Mouse (Mus musculus): Measurements from ENCODE around the gene Mnat1. TPM values are rescaled to one million over a fixed set of nuclear protein-coding genes. Genes with fewer than 3 reads are reported as not detected.
"Not testable (repeated sequence)": the region's sequence is repeated elsewhere in the genome, so short reads cannot be mapped to it uniquely, and the experiment has no call there.

The Mnat1 gene
- 10 to 100 TPM; 18.0 to 20.7 TPM for total RNA-seq (2021)

GRCm38 (mm10) chr12:73123093-73124041 lies at the start of gene Mnat1:
TSS of gene Mnat1 (plus strand) at chr12:73123717.
- DNase-seq (ENCODE audit: low spot score in 2 of 2): peak; percentile 77 to 80
- intact Hi-C loops (cut with DNase I): no loop called here

GRCm38 (mm10) chr12:73081828-73082227 lies 41.7 kb upstream of the Mnat1 start:
- DNase-seq (ENCODE audit: low spot score in 2 of 2); intact Hi-C loops (cut with DNase I): not testable (repeated sequence)

GRCm38 (mm10) chr12:73083773-73084172 lies 39.7 kb upstream of the Mnat1 start:
- intact Hi-C loops (cut with DNase I): no loop called here
- DNase-seq (ENCODE audit: low spot score in 2 of 2): no peak

- intact Hi-C loops (cut with DNase I): no loop called here
These were observed 37.5 kb upstream of the Mnat1 start for GRCm38 (mm10) chr12:73085739-73086630.

GRCm38 (mm10) chr12:73087086-73087485 lies 36.4 kb upstream of the Mnat1 start:
- DNase-seq (ENCODE audit: low spot score in 2 of 2): no peak
- intact Hi-C loops (cut with DNase I): no loop called here

More at GRCm38 (mm10) chr12:73085739-73086630, 37.5 kb upstream of the Mnat1 start:
- no peak for DNase-seq (ENCODE audit: low spot score in 2 of 2)

- intact Hi-C loops (cut with DNase I): no loop called here
- no peak for DNase-seq (ENCODE audit: low spot score in 2 of 2)
These were observed 35.0 kb upstream of the Mnat1 start for GRCm38 (mm10) chr12:73088500-73088899.

- intact Hi-C loops (cut with DNase I): no loop called here
- no peak for DNase-seq (ENCODE audit: low spot score in 2 of 2)
These were observed 34.6 kb upstream of the Mnat1 start for GRCm38 (mm10) chr12:73088911-73089310.

- DNase-seq (ENCODE audit: low spot score in 2 of 2): no peak
- intact Hi-C loops (cut with DNase I): no loop called here
These were observed 32.7 kb upstream of the Mnat1 start for GRCm38 (mm10) chr12:73090672-73091335.

- intact Hi-C loops (cut with DNase I): no loop called here
- DNase-seq (ENCODE audit: low spot score in 2 of 2): no peak
These were observed 29.3 kb upstream of the Mnat1 start for GRCm38 (mm10) chr12:73094189-73094588.

GRCm38 (mm10) chr12:73094605-73095004 lies 28.9 kb upstream of the Mnat1 start:
- intact Hi-C loops (cut with DNase I): no loop called here
- DNase-seq (ENCODE audit: low spot score in 2 of 2): no peak

- intact Hi-C loops (cut with DNase I): not testable (repeated sequence)
These were observed 27.3 kb upstream of the Mnat1 start for GRCm38 (mm10) chr12:73096177-73096576.

GRCm38 (mm10) chr12:73098593-73098992 lies 24.9 kb upstream of the Mnat1 start:
- intact Hi-C loops (cut with DNase I): no loop called here
- DNase-seq (ENCODE audit: low spot score in 2 of 2): no peak

More at GRCm38 (mm10) chr12:73096177-73096576, 27.3 kb upstream of the Mnat1 start:
- DNase-seq (ENCODE audit: low spot score in 2 of 2): not testable (repeated sequence)

- intact Hi-C loops (cut with DNase I): no loop called here
- DNase-seq (ENCODE audit: low spot score in 2 of 2): no peak
These were observed 19.8 kb upstream of the Mnat1 start for GRCm38 (mm10) chr12:73103713-73104112.

- intact Hi-C loops (cut with DNase I): no loop called here
- DNase-seq (ENCODE audit: low spot score in 2 of 2): no peak
These were observed 15.7 kb upstream of the Mnat1 start for GRCm38 (mm10) chr12:73107821-73108220.

GRCm38 (mm10) chr12:73110431-73111111 lies 12.9 kb upstream of the Mnat1 start:
- intact Hi-C loops (cut with DNase I): loop anchor here (5.0 kb wide), 2 partner anchors 63 to 173 kb away; partner anchors contain the start of gene Six6
- DNase-seq (ENCODE audit: low spot score in 2 of 2): peak in 1 of 2 experiments; percentile 23

- peak in 1 of 2 experiments; percentile 5 for DNase-seq (ENCODE audit: low spot score in 2 of 2)
- intact Hi-C loops (cut with DNase I): loop anchor here (2.0 to 5.0 kb wide), 3 partner anchors 64 to 175 kb away; partner anchors contain the start of genes Six6, Slc38a6 and Trmt5
These were observed 11.8 kb upstream of the Mnat1 start for GRCm38 (mm10) chr12:73111561-73112325.

- intact Hi-C loops (cut with DNase I): loop anchor here (2.0 to 5.0 kb wide), 3 partner anchors 65 to 175 kb away; partner anchors contain the start of genes Six6, Slc38a6 and Trmt5
- DNase-seq (ENCODE audit: low spot score in 2 of 2): peak; percentile 32 to 40
These were observed 11.0 kb upstream of the Mnat1 start for GRCm38 (mm10) chr12:73112326-73113087.
